Mouse (Mus musculus): ENCODE measurements around the gene Nsun4. TPM values are rescaled to one million over a fixed set of nuclear protein-coding genes. Genes with fewer than 3 reads are reported as not detected.

Gene Nsun4
- polyA plus RNA-seq, 1 experiment = 19.1 TPM

GRCm38 (mm10) chr4:116015502-116015901 lies 38.2 kb downstream of the Nsun4 start:
- TF ChIP-seq POLR2A (IDR thresholded peaks at IDR 0.05; ENCODE audit: control insufficient read depth, extremely low read depth, insufficient read depth, low read length, poor library complexity) (no peak), CTCF (IDR thresholded peaks at IDR 0.05; ENCODE audit: borderline replicate concordance, control insufficient read depth, extremely low read depth, insufficient read depth, low read length, poor library complexity) (no peak)
- Histone ChIP-seq H3K27me3 (ENCODE audit: control insufficient read depth, insufficient read depth, low read length) (no peaks in the 10 kb centered on the region), H3K36me3 (ENCODE audit: control insufficient read depth, insufficient read depth, low read length) (no peaks in the 10 kb centered on the region), H3K27ac (ENCODE audit: control insufficient read depth, insufficient read depth, low read length) (peak overlapping the region; percentile 70), H3K4me3 (ENCODE audit: control insufficient read depth, insufficient read depth, low read length) (peak overlapping the region; percentile 24), H3K4me1 (replicated peaks; ENCODE audit: control insufficient read depth, insufficient read depth, low read length) (peaks cover 19% of the 10 kb centered on the region)
- 21% methylated on average over 5 of the region's 5 CpGs for WGBS
- peak; percentile 23 for DNase-seq

- Histone ChIP-seq H3K27me3 (ENCODE audit: control insufficient read depth, insufficient read depth, low read length) (no peaks in the 10 kb centered on the region), H3K4me1 (replicated peaks; ENCODE audit: control insufficient read depth, insufficient read depth, low read length) (peaks cover 6% of the 10 kb centered on the region), H3K36me3 (ENCODE audit: control insufficient read depth, insufficient read depth, low read length) (no peaks in the 10 kb centered on the region), H3K4me3 (ENCODE audit: control insufficient read depth, insufficient read depth, low read length) (no peak overlapping the region), H3K27ac (ENCODE audit: control insufficient read depth, insufficient read depth, low read length) (no peak overlapping the region)
- 42% methylated on average over 8 of the region's 8 CpGs for WGBS
- TF ChIP-seq POLR2A (IDR thresholded peaks at IDR 0.05; ENCODE audit: control insufficient read depth, extremely low read depth, insufficient read depth, low read length, poor library complexity) = no peak
- TF ChIP-seq CTCF (IDR thresholded peaks at IDR 0.05; ENCODE audit: borderline replicate concordance, control insufficient read depth, extremely low read depth, insufficient read depth, low read length, poor library complexity) = no peak
- DNase-seq = no peak
Observed at GRCm38 (mm10) chr4:116010186-116010585, 43.5 kb downstream of the Nsun4 start.

GRCm38 (mm10) chr4:116001206-116001605 lies 52.5 kb downstream of the Nsun4 start:
- 73% methylated on average over 4 of the region's 4 CpGs for WGBS
- Histone ChIP-seq H3K4me3 (ENCODE audit: control insufficient read depth, insufficient read depth, low read length) (no peak overlapping the region), H3K27me3 (ENCODE audit: control insufficient read depth, insufficient read depth, low read length) (no peaks in the 10 kb centered on the region), H3K27ac (ENCODE audit: control insufficient read depth, insufficient read depth, low read length) (no peak overlapping the region), H3K36me3 (ENCODE audit: control insufficient read depth, insufficient read depth, low read length) (peaks cover 11% of the 10 kb centered on the region), H3K4me1 (replicated peaks; ENCODE audit: control insufficient read depth, insufficient read depth, low read length) (no peaks in the 10 kb centered on the region)
- no peak for DNase-seq
- TF ChIP-seq POLR2A (IDR thresholded peaks at IDR 0.05; ENCODE audit: control insufficient read depth, extremely low read depth, insufficient read depth, low read length, poor library complexity) = no peak
- TF ChIP-seq CTCF (IDR thresholded peaks at IDR 0.05; ENCODE audit: borderline replicate concordance, control insufficient read depth, extremely low read depth, insufficient read depth, low read length, poor library complexity) = no peak

- no peak for TF ChIP-seq CTCF (IDR thresholded peaks at IDR 0.05; ENCODE audit: borderline replicate concordance, control insufficient read depth, extremely low read depth, insufficient read depth, low read length, poor library complexity)
- DNase-seq = no peak
- H3K27me3 ChIP-seq (ENCODE audit: control insufficient read depth, insufficient read depth, low read length) = no peaks in the 10 kb centered on the region
- H3K4me1 ChIP-seq (replicated peaks; ENCODE audit: control insufficient read depth, insufficient read depth, low read length) = no peaks in the 10 kb centered on the region
- H3K4me3 ChIP-seq (ENCODE audit: control insufficient read depth, insufficient read depth, low read length) = no peak overlapping the region
- peaks cover 11% of the 10 kb centered on the region for H3K36me3 ChIP-seq (ENCODE audit: control insufficient read depth, insufficient read depth, low read length)
- no peak overlapping the region for H3K27ac ChIP-seq (ENCODE audit: control insufficient read depth, insufficient read depth, low read length)
- WGBS = 52% methylated on average over 6 of the region's 6 CpGs
Observed at GRCm38 (mm10) chr4:116000671-116001070, 53.0 kb downstream of the Nsun4 start.

GRCm38 (mm10) chr4:115996729-115997128 lies 56.9 kb downstream of the Nsun4 start:
- no peak for TF ChIP-seq POLR2A (IDR thresholded peaks at IDR 0.05; ENCODE audit: control insufficient read depth, extremely low read depth, insufficient read depth, low read length, poor library complexity)
- TF ChIP-seq CTCF (IDR thresholded peaks at IDR 0.05; ENCODE audit: borderline replicate concordance, control insufficient read depth, extremely low read depth, insufficient read depth, low read length, poor library complexity) = no peak
- Histone ChIP-seq H3K36me3 (ENCODE audit: control insufficient read depth, insufficient read depth, low read length) (no peaks in the 10 kb centered on the region; the same call in 1 of the 2 replicates), H3K27me3 (ENCODE audit: control insufficient read depth, insufficient read depth, low read length) (no peaks in the 10 kb centered on the region), H3K4me1 (replicated peaks; ENCODE audit: control insufficient read depth, insufficient read depth, low read length) (no peaks in the 10 kb centered on the region), H3K4me3 (ENCODE audit: control insufficient read depth, insufficient read depth, low read length) (no peak overlapping the region), H3K27ac (ENCODE audit: control insufficient read depth, insufficient read depth, low read length) (no peak overlapping the region)
- DNase-seq = no peak
- WGBS = 89% methylated on average over 4 of the region's 4 CpGs

GRCm38 (mm10) chr4:115995376-115995730 lies 58.3 kb downstream of the Nsun4 start:
- no peaks in the 10 kb centered on the region; the same call in 1 of the 2 replicates for H3K36me3 ChIP-seq (ENCODE audit: control insufficient read depth, insufficient read depth, low read length)
- DNase-seq = no peak
- H3K4me1 ChIP-seq (replicated peaks; ENCODE audit: control insufficient read depth, insufficient read depth, low read length) = no peaks in the 10 kb centered on the region
- no peak overlapping the region for H3K27ac ChIP-seq (ENCODE audit: control insufficient read depth, insufficient read depth, low read length)
- H3K4me3 ChIP-seq (ENCODE audit: control insufficient read depth, insufficient read depth, low read length) = no peak overlapping the region
- H3K27me3 ChIP-seq (ENCODE audit: control insufficient read depth, insufficient read depth, low read length) = no peaks in the 10 kb centered on the region
- TF ChIP-seq POLR2A (IDR thresholded peaks at IDR 0.05; ENCODE audit: control insufficient read depth, extremely low read depth, insufficient read depth, low read length, poor library complexity) (no peak), CTCF (IDR thresholded peaks at IDR 0.05; ENCODE audit: borderline replicate concordance, control insufficient read depth, extremely low read depth, insufficient read depth, low read length, poor library complexity) (no peak)
- 90% methylated on average over 2 of the region's 2 CpGs for WGBS

- H3K27me3 ChIP-seq (ENCODE audit: control insufficient read depth, insufficient read depth, low read length) = no peaks in the 10 kb centered on the region
- DNase-seq = no peak
- 92% methylated on average over 16 of the region's 16 CpGs for WGBS
Observed at GRCm38 (mm10) chr4:115994662-115995375, 58.9 kb downstream of the Nsun4 start.

More at GRCm38 (mm10) chr4:115994662-115995375, 58.9 kb downstream of the Nsun4 start:
- Histone ChIP-seq H3K27ac (ENCODE audit: control insufficient read depth, insufficient read depth, low read length) (no peak overlapping the region), H3K36me3 (ENCODE audit: control insufficient read depth, insufficient read depth, low read length) (no peaks in the 10 kb centered on the region; the same call in 1 of the 2 replicates), H3K4me1 (replicated peaks; ENCODE audit: control insufficient read depth, insufficient read depth, low read length) (no peaks in the 10 kb centered on the region), H3K4me3 (ENCODE audit: control insufficient read depth, insufficient read depth, low read length) (no peak overlapping the region)
- TF ChIP-seq POLR2A (IDR thresholded peaks at IDR 0.05; ENCODE audit: control insufficient read depth, extremely low read depth, insufficient read depth, low read length, poor library complexity) (no peak), CTCF (IDR thresholded peaks at IDR 0.05; ENCODE audit: borderline replicate concordance, control insufficient read depth, extremely low read depth, insufficient read depth, low read length, poor library complexity) (no peak)
